Mouse (Mus musculus): ENCODE data around the gene Prdm16. TPM values are rescaled to one million over a fixed set of nuclear protein-coding genes. Genes with fewer than 3 reads are reported as not detected.
A peak's percentile ranks its signal among the peaks of the same experiment; 100 is the strongest.

Gene Prdm16
- total RNA-seq, 2 experiments from 2014 or later, result 8.2 to 9.6 TPM

DNA sequence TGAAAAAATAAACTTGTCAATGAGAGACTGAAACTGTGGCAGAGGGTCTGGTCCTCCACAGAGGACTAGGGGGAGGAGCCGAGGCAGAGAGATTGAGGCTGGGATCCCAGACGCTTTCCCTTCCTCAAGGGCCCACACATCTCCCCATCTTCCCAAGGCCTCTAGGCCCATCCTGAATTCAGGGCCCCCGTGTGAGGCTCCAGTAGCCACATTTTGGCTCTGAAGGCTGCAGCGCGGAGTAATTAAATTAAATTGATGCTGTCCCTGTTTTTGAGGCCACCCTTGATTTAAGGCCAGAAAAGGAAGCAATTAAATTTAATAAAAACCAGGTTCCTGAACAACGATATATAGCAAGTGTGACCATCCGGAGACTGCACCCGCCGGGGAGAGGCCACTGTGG is 66.8 kb downstream of the Prdm16 start:
- no peak overlapping the region for H3K27ac ChIP-seq
- DNase-seq (ENCODE audit: extremely low spot score in 1 of 2, low spot score in 2 of 2), result no peak

DNA sequence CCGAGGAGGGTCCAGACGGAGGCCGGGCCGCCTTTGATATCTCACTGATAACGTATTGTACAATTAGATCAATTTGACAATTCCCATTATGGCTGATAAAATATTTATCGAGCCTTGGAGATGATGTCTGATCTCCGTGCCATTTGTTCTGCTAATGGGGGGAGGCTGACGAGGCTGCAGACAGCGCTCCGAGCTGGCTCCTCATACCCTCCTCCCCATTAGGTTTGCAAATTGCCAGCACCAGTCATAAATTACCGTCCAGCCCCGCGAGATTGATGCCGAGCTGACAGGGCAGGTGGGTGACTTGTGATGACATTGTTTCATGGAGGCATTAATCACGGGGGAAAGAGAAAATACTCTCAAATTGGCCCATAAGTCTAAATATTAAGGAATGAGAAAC is 67.9 kb downstream of the Prdm16 start:
- intact Hi-C loops (cut with DNase I), result no loop called here
- DNase-seq (ENCODE audit: extremely low spot score in 1 of 2, low spot score in 2 of 2), result no peak
- Histone ChIP-seq H3K4me3 (no peak overlapping the region), H3K27ac (no peak overlapping the region)
- no peak for TF ChIP-seq CTCF (IDR thresholded peaks at IDR 0.05)

More for the DNA sequence above, 66.8 kb downstream of the Prdm16 start:
- TF ChIP-seq CTCF (IDR thresholded peaks at IDR 0.05), result no peak
- intact Hi-C loops (cut with DNase I), result no loop called here
- H3K4me3 ChIP-seq, result no peak overlapping the region

DNA sequence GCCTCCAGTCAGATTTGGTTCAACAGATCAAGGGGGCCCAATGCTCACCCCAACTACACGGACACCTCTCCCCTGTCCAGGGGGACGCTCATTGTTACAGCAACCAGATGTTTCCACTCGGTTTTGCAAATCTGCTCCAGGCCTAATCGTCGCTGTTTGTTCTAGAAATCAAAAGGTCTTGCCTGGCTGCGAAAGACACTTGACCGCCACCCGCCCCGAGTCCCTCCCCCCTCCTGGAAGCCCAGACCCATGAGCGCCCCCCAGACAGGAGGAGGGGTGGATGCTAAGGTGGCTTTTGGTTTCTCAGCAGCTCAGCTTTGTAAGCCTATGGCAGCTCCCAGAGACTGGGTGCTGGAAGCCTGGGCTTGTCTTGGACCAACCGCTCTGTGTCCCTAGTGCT is 68.7 kb downstream of the Prdm16 start:
- intact Hi-C loops (cut with DNase I), result no loop called here
- DNase-seq (ENCODE audit: extremely low spot score in 1 of 2, low spot score in 2 of 2), result no peak
- Histone ChIP-seq H3K27ac (no peak overlapping the region), H3K4me3 (no peak overlapping the region)
- no peak for TF ChIP-seq CTCF (IDR thresholded peaks at IDR 0.05)

DNA sequence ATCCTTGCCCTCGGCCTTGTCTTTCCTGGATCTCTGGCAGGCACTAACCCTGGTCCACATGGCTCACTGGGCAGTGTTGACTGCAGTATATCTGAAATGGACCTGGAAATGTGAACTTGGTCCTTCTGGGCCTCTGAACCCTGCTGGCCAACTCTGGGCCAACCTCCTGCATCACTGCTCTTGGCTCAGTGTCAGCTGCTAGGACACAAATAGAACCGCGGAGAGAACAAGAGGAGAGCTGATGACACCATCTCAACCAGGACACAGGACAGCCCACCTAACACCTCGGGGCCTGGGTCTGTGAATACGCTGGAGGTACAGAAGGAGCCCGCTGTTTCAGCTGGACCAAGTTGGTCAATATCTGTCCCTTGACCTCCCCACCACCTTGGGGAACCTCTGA is 73.5 kb downstream of the Prdm16 start:
- TF ChIP-seq CTCF (IDR thresholded peaks at IDR 0.05), result no peak
- no peak for DNase-seq (ENCODE audit: extremely low spot score in 1 of 2, low spot score in 2 of 2)
- no peak overlapping the region for H3K4me3 ChIP-seq
- H3K27ac ChIP-seq, result no peak overlapping the region
- intact Hi-C loops (cut with DNase I), result no loop called here

DNA sequence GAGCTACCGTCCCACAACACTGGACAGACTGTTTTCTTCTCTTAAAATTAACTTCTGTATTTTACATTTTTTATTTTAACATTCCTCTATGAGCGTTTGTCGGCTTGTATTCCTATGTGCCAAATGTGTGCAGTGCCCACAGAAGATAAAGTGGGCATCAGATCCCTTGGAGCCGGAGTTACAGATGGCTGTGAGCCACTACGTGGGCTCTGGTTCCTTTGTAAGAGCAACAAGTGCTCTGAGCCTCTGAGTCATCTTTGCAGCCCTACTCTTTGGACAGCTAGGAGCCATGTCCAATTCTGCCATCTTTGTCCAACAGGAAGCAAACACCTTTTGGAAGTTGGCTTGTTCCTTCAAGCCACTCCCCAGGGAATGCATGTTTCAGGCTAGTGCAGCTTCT is 78.6 kb downstream of the Prdm16 start:
- DNase-seq (ENCODE audit: extremely low spot score in 1 of 2, low spot score in 2 of 2), result peak in 1 of 2 experiments; percentile 46
- Histone ChIP-seq H3K27ac (no peak overlapping the region), H3K4me3 (no peak overlapping the region)
- intact Hi-C loops (cut with DNase I), result loop anchor here (5.0 kb wide), 1 partner anchor 156 kb away; no protein-coding TSS in a partner anchor
- TF ChIP-seq CTCF (IDR thresholded peaks at IDR 0.05), result no peak

DNA sequence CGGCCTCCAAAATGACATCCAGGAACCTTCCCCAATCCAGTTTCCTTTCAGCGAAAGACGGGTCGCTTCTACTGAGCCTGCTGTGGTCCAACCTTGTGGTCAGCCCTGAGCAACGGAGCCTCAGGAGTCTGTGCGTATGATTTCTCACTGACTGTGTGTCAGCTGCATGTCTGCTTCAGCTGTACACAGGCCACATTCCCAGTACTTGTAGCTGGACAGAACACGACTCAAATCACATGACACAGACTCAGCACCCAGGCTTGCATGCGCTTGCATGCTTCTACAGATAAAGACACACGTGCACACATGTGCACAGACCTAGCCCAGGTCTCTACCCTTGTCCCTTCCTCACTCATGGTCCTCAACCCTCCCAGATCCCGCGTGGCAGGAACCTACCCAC is 79.5 kb downstream of the Prdm16 start:
- Histone ChIP-seq H3K27ac (peak overlapping the region; percentile 15; the same call in 1 of the 2 replicates), H3K4me3 (no peak overlapping the region)
- no peak for DNase-seq (ENCODE audit: extremely low spot score in 1 of 2, low spot score in 2 of 2)
- intact Hi-C loops (cut with DNase I), result loop anchor here (5.0 kb wide), 1 partner anchor 155 kb away; no protein-coding TSS in a partner anchor
- TF ChIP-seq CTCF (IDR thresholded peaks at IDR 0.05), result no peak

DNA sequence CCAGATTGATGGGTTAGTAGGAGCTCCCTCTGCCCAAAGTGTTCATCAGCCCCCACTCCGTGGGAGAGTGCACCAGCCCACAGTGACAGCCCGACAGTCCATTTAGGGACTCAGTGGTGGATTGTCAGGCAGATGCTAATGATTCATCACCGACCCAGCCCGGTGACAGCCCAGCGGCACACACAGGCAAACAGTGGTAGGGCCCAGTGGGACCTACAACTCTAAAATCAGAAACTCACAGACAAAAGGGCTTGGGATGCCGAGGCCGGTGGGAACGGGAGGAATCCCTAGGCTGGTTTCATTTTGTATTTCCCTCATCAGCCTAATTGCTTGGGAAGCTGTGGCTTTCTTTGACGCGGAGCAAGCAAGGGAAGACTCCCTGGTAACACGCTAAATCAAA is 80.3 kb downstream of the Prdm16 start:
- Histone ChIP-seq H3K27ac (peak overlapping the region; percentile 15; the same call in 1 of the 2 replicates), H3K4me3 (no peak overlapping the region)
- no peak; the same call in 1 of the 2 replicates for TF ChIP-seq CTCF (IDR thresholded peaks at IDR 0.05)
- intact Hi-C loops (cut with DNase I), result loop anchor here (5.0 kb wide), 1 partner anchor 154 kb away; no protein-coding TSS in a partner anchor
- DNase-seq (ENCODE audit: extremely low spot score in 1 of 2, low spot score in 2 of 2), result peak in 1 of 2 experiments; percentile 26

DNA sequence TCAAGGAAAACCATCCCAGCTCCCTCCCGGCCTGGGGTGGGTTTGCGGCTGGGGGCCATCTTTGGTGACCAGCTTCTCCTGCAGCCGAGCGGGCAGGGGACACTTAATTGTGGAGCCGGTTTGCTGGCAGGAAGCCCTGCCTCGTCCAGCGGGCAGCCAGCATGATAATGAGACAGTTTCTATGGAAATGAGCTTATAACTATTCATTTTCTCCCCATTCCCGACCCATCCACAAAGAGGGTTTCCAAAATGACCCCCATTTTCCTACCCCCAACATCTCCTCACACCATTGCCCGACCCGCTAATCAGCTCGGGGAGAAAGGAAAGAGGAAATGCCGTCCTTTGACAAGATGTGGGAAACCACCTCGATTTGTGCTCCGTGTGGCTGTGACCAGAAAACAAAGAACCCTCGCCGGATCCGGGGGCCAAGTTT is 86.7 kb downstream of the Prdm16 start:
- TF ChIP-seq CTCF (IDR thresholded peaks at IDR 0.05), result no peak
- Histone ChIP-seq H3K4me3 (no peak overlapping the region), H3K27ac (no peak overlapping the region; the same call in 1 of the 2 replicates)
- intact Hi-C loops (cut with DNase I), result no loop called here
- peak; percentile 28 to 53 for DNase-seq (ENCODE audit: extremely low spot score in 1 of 2, low spot score in 2 of 2)

DNA sequence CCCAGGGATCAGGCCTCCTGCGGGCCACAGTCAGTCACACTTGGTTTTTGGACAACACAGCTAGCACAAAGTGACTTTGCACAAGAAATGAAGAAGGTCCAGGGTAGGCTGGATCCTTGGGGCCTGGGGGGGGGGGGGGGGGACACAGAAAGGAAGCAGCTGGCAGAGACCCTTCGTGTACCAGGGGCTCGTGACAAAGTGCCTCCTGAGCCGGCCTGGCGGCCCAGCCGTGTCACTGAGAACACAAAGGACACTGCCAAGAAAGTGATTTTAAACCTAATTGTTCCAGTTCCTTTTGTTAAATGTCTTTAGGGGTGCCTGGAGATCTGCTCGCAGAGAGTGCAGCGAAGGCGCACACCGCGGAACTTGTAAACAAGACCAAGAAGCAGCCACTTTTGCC is 87.2 kb downstream of the Prdm16 start:
- no peak for DNase-seq (ENCODE audit: extremely low spot score in 1 of 2, low spot score in 2 of 2)
- H3K4me3 ChIP-seq, result no peak overlapping the region
- H3K27ac ChIP-seq, result no peak overlapping the region; the same call in 1 of the 2 replicates
- intact Hi-C loops (cut with DNase I), result no loop called here
- no peak for TF ChIP-seq CTCF (IDR thresholded peaks at IDR 0.05)

DNA sequence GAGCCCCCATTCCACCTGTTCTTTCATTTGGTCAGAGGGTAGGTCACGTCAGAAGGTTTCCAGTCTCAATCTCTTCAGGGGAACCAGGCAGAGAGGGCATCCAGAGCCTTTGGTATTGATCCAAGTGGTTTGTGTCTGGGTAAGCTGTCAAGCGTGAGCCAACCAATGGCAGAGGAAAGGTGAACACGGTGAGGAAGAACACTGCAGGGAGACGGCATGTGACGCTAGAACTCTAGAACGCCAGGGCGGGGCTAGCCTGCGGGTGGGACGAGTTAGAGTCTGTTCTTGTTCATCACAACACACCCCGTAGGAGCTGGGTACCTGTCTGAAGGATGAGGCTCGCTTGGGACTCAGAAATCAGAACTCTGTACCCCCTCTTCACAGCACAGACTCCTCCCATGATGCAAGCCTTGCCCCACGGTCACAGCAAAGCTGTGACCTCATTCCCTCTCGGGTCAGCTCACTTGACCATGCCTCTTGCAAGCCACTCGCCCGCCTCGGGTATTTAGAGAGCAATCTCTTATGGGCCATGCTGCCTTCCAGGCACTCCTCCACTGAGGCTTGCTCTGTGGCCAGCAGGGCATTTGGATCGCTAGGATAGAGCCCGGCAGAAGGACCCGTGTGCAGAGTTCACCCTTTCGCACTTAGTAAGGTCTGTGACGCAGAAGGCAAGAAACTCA is 89.4 kb downstream of the Prdm16 start:
- intact Hi-C loops (cut with DNase I), result no loop called here
- Histone ChIP-seq H3K27ac (no peak overlapping the region), H3K4me3 (no peak overlapping the region)
- no peak for TF ChIP-seq CTCF (IDR thresholded peaks at IDR 0.05)
- no peak for DNase-seq (ENCODE audit: extremely low spot score in 1 of 2, low spot score in 2 of 2)

DNA sequence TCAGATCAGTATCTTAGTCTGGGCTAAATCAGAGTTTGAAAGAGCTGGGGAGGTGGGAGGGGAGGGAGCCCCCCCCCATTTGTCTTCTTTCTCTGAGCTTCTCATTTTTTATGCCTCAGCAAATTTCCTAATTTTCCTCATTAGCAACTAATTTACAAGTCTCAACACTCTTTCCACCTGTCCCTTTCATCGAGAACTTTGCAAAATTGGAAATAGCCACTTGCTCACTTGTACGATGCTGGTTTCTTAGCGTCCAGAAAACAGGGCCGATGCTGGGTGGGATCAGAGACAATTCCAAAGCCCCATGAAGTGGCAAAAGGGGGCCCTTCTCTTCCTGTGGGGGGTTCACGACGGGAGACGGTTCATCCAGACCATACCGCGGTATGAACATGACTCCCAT is 91.4 kb downstream of the Prdm16 start:
- intact Hi-C loops (cut with DNase I), result no loop called here
- Histone ChIP-seq H3K27ac (no peak overlapping the region), H3K4me3 (no peak overlapping the region)
- no peak for TF ChIP-seq CTCF (IDR thresholded peaks at IDR 0.05)
- DNase-seq (ENCODE audit: extremely low spot score in 1 of 2, low spot score in 2 of 2), result no peak

DNA sequence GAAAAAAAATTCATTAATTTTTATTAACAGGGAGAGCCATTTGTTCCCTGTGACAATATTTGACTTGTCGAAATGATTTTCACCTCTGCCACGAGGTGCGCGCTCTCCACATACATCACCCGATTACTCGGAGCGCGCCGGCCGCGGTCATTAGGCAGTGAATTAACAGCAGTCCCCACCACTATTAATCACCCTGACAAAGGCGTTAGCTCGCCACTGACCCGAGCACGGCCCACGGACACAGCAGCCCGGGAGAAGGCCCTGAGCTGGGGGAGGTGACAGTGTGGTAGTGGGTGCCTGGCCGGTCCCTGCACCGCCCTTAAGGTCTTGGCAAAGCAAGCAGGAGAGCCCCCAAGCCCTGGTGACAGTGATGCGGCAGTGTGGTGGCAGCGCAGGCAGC is 92.8 kb downstream of the Prdm16 start:
- Histone ChIP-seq H3K27ac (no peak overlapping the region), H3K4me3 (no peak overlapping the region)
- DNase-seq (ENCODE audit: extremely low spot score in 1 of 2, low spot score in 2 of 2), result no peak
- no peak for TF ChIP-seq CTCF (IDR thresholded peaks at IDR 0.05)
- intact Hi-C loops (cut with DNase I), result no loop called here

DNA sequence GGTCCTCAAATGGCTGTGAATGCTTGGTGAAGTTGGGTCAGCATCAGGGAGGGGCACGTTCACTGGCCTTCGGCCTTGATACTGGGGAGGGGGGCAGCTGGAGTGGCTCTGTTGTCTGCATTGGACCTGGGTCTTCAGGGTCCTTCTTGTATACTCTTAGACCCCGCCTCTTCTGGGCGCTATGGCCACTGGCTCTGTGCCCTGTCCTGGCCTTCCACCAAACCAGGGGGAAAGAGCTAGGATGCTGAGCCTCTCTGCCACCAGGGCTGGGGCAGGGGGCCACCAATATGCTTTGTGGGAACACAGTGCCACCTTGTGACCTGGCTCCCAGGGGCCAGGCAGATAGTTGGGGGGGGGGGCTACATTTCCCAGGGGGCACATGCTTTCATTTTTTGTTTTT is 93.5 kb downstream of the Prdm16 start:
- no peak overlapping the region for H3K27ac ChIP-seq
- TF ChIP-seq CTCF (IDR thresholded peaks at IDR 0.05), result no peak
- DNase-seq (ENCODE audit: extremely low spot score in 1 of 2, low spot score in 2 of 2), result peak in 1 of 2 experiments; percentile 24
- intact Hi-C loops (cut with DNase I), result no loop called here
- no peak overlapping the region for H3K4me3 ChIP-seq

Measured in left cerebral cortex, adult 2 months (tissue).